Mouse (Mus musculus): ENCODE measurements around the gene Igdcc3. TPM values are rescaled to one million over a fixed set of nuclear protein-coding genes. Genes with fewer than 3 reads are reported as not detected.

Igdcc3 gene
- total and polyA plus RNA-seq, 3 experiments: 0.21 to 0.26 TPM; not detected in 1

GRCm38 (mm10) chr9:65195621-65195981 lies 54.6 kb downstream of the Igdcc3 start:
- TF ChIP-seq MYC (IDR thresholded peaks at IDR 0.05; ENCODE audit: low read depth, low read length) (no peak), RAD21 (IDR thresholded peaks at IDR 0.05; ENCODE audit: low read depth, low read length) (no peak), ZKSCAN1 (IDR thresholded peaks at IDR 0.05; ENCODE audit: borderline replicate concordance, low read depth, low read length) (no peak), UBTF (IDR thresholded peaks at IDR 0.05; ENCODE audit: low read depth, low read length) (no peak), BHLHE40 (IDR thresholded peaks at IDR 0.05; ENCODE audit: low read depth, low read length) (peak; percentile 44; the same call in 1 of the 2 replicates), ELF1 (IDR thresholded peaks at IDR 0.05; ENCODE audit: low read depth, low read length) (no peak), JUN (IDR thresholded peaks at IDR 0.05; ENCODE audit: insufficient read depth, low read depth, low read length) (no peak), USF1 (IDR thresholded peaks at IDR 0.05; ENCODE audit: low read depth, low read length) (no peak), NELFE (IDR thresholded peaks at IDR 0.05; ENCODE audit: low read depth, low read length) (no peak), ZC3H11A (IDR thresholded peaks at IDR 0.05; ENCODE audit: low read depth, low read length) (no peak), MEF2A (IDR thresholded peaks at IDR 0.05; ENCODE audit: borderline replicate concordance, low read depth, low read length) (peak; percentile 29; the same call in 1 of the 2 replicates), MAZ (IDR thresholded peaks at IDR 0.05; ENCODE audit: low read depth, low read length) (no peak)
- peak overlapping the region in 1 of 3 experiments; percentile 9 for H3K4me3 ChIP-seq (replicated peaks in 1 of 3; ENCODE audit: low read depth in 2 of 3, low read length in 2 of 3, poor library complexity in 1 of 3)
- in situ Hi-C loops (cut with MboI; ENCODE audit: low pct_ligation_motif_present, low pct_unique_long_range_greater_than_20kb, low sequenced_read_pairs) (no loop called here), dilution Hi-C loops (cut with MboI; ENCODE audit: extremely low pct_ligation_motif_present, extremely low pct_unique_long_range_greater_than_20kb, low sequenced_read_pairs) (no loop called here)
- peaks cover 13 to 39% of the 10 kb centered on the region in 2 experiments for H3K4me1 ChIP-seq (ENCODE audit: control insufficient read depth in 1 of 2, insufficient read depth in 2 of 2)
- H3K9me3 ChIP-seq (replicated peaks; ENCODE audit: low read length): no peaks in the 10 kb centered on the region
- 0 out of 2 replicates have a peak overlapping the region, but pooled peaks have one; percentile 6 for H3K4me2 ChIP-seq (ENCODE audit: insufficient read depth, low read depth, poor library complexity, severe bottlenecking)
- H3K27me3 ChIP-seq (replicated peaks): peaks cover 2% of the 10 kb centered on the region
- H3K27ac ChIP-seq (ENCODE audit: insufficient read depth, low read depth): peak overlapping the region; percentile 43
- no peak for DNase-seq (ENCODE audit: extremely low read depth)
- H3K9ac ChIP-seq (ENCODE audit: insufficient read depth, low read depth): peak overlapping the region; percentile 10; the same call in 1 of the 2 replicates
- H3K36me3 ChIP-seq (replicated peaks in 1 of 2; ENCODE audit: control insufficient read depth in 1 of 2, insufficient read depth in 1 of 2, low read length in 1 of 2): no peaks in the 10 kb centered on the region
- no peaks in the 10 kb centered on the region for H3K79me2 ChIP-seq (replicated peaks; ENCODE audit: control insufficient read depth, extremely low read depth, insufficient read depth, poor library complexity, severe bottlenecking)

- Histone ChIP-seq H3K36me3 (replicated peaks in 1 of 2; ENCODE audit: control insufficient read depth in 1 of 2, insufficient read depth in 1 of 2, low read length in 1 of 2) (no peaks in the 10 kb centered on the region), H3K4me2 (ENCODE audit: insufficient read depth, low read depth, poor library complexity, severe bottlenecking) (0 out of 2 replicates have a peak overlapping the region, but pooled peaks have one; percentile 6), H3K4me1 (ENCODE audit: control insufficient read depth in 1 of 2, insufficient read depth in 2 of 2) (peaks cover 13 to 41% of the 10 kb centered on the region in 2 experiments), H3K27ac (ENCODE audit: insufficient read depth, low read depth) (peak overlapping the region; percentile 43), H3K79me2 (replicated peaks; ENCODE audit: control insufficient read depth, extremely low read depth, insufficient read depth, poor library complexity, severe bottlenecking) (no peaks in the 10 kb centered on the region), H3K9ac (ENCODE audit: insufficient read depth, low read depth) (peak overlapping the region; percentile 10; the same call in 1 of the 2 replicates), H3K9me3 (replicated peaks; ENCODE audit: low read length) (no peaks in the 10 kb centered on the region), H3K4me3 (replicated peaks in 1 of 3; ENCODE audit: low read depth in 2 of 3, low read length in 2 of 3, poor library complexity in 1 of 3) (no peak overlapping the region), H3K27me3 (replicated peaks) (peaks cover 2% of the 10 kb centered on the region)
- dilution Hi-C loops (cut with MboI; ENCODE audit: extremely low pct_ligation_motif_present, extremely low pct_unique_long_range_greater_than_20kb, low sequenced_read_pairs) (no loop called here), in situ Hi-C loops (cut with MboI; ENCODE audit: low pct_ligation_motif_present, low pct_unique_long_range_greater_than_20kb, low sequenced_read_pairs) (no loop called here)
- peak; percentile 96 for DNase-seq (ENCODE audit: extremely low read depth)
- TF ChIP-seq CTCF (conservative IDR thresholded peaks at IDR 0.05 in 1 of 2, IDR thresholded peaks at IDR 0.05 in 1 of 2; ENCODE audit: low read depth in 2 of 2, low read length in 2 of 2) (no peak), ZNF384 (IDR thresholded peaks at IDR 0.05; ENCODE audit: low read depth, low read length) (peak; percentile 71), MEF2A (IDR thresholded peaks at IDR 0.05; ENCODE audit: borderline replicate concordance, low read depth, low read length) (peak; percentile 92), USF1 (IDR thresholded peaks at IDR 0.05; ENCODE audit: low read depth, low read length) (no peak), MYC (IDR thresholded peaks at IDR 0.05; ENCODE audit: low read depth, low read length) (peak; percentile 69; the same call in 1 of the 2 replicates), GABPA (IDR thresholded peaks at IDR 0.05; ENCODE audit: insufficient replicate concordance, low read depth, low read length) (no peak), TBP (conservative IDR thresholded peaks at IDR 0.05; ENCODE audit: low read depth, low read length) (peak; percentile 99; the same call in 1 of the 2 replicates), NELFE (IDR thresholded peaks at IDR 0.05; ENCODE audit: low read depth, low read length) (peak; percentile 98), RAD21 (IDR thresholded peaks at IDR 0.05; ENCODE audit: low read depth, low read length) (no peak), CHD2 (IDR thresholded peaks at IDR 0.05; ENCODE audit: low read length) (peak; percentile 87), ZMIZ1 (IDR thresholded peaks at IDR 0.05; ENCODE audit: low read depth, low read length) (peak; percentile 100), E2F4 (IDR thresholded peaks at IDR 0.05; ENCODE audit: insufficient replicate concordance, low read depth, low read length) (peak; percentile 86; the same call in 1 of the 2 replicates), RCOR1 (conservative IDR thresholded peaks at IDR 0.05; ENCODE audit: low read depth, low read length) (peak; percentile 98), CHD1 (IDR thresholded peaks at IDR 0.05; ENCODE audit: low read depth, low read length) (no peak), ZKSCAN1 (IDR thresholded peaks at IDR 0.05; ENCODE audit: borderline replicate concordance, low read depth, low read length) (no peak), POLR2A (IDR thresholded peaks at IDR 0.05; ENCODE audit: low read depth, low read length) (peak; percentile 99), IRF4 (IDR thresholded peaks at IDR 0.05; ENCODE audit: low read depth, low read length) (peak; percentile 51; the same call in 1 of the 2 replicates), KAT2A (IDR thresholded peaks at IDR 0.05; ENCODE audit: insufficient replicate concordance, low read length) (0 out of 2 replicates have a peak, but pooled peaks have one; percentile 25), MXI1 (IDR thresholded peaks at IDR 0.05; ENCODE audit: low read depth, low read length) (peak; percentile 74; the same call in 1 of the 2 replicates), SMC3 (IDR thresholded peaks at IDR 0.05; ENCODE audit: low read depth, low read length) (no peak), EP300 (IDR thresholded peaks at IDR 0.05; ENCODE audit: low read length) (peak; percentile 44), USF2 (conservative IDR thresholded peaks at IDR 0.05; ENCODE audit: low read depth, low read length) (no peak), JUND (conservative IDR thresholded peaks at IDR 0.05; ENCODE audit: low read depth, low read length) (peak; percentile 17)
These were observed 55.2 kb downstream of the Igdcc3 start for GRCm38 (mm10) chr9:65195982-65196737.

Data from CH12.LX (cell line).